Mouse (Mus musculus) neural tube, embryonic 13.5 days (tissue): ENCODE results near the gene Tbx10. TPM values are rescaled to one million over a fixed set of nuclear protein-coding genes. Genes with fewer than 3 reads are reported as not detected.
"Not testable (repeated sequence)": the region's sequence is repeated elsewhere in the genome, so short reads cannot be mapped to it uniquely, and the experiment has no call there.

ENCODE experiments used
- ATAC-seq: fragments of 200-750 bp; cut with Nextera tagmentation; 2 replicates; pipeline ENCODE4 v1.8.0; 2017; ENCODE audit warnings: low read depth, mild to moderate bottlenecking, moderate TSS enrichment, moderate library complexity
- H3K27ac ChIP-seq: fragments of 300-500 bp; sonication (generic); replicated peaks from 2 replicates; pipeline ENCODE4 v1.5.1; 2015; ENCODE audit warnings: moderate library complexity, mild to moderate bottlenecking, inconsistent platforms
- H3K27me3 ChIP-seq: fragments of 300-500 bp; sonication (generic); 2 replicates; pipeline ENCODE4 v1.6.1; 2015; ENCODE audit warnings: mild to moderate bottlenecking, inconsistent platforms
- H3K36me3 ChIP-seq: fragments of 300-500 bp; sonication (generic); 2 replicates; pipeline ENCODE4 v1.6.1; 2015; ENCODE audit warnings: mild to moderate bottlenecking, inconsistent platforms
- H3K4me1 ChIP-seq: fragments of 300-500 bp; sonication (generic); replicated peaks from 2 replicates; pipeline ENCODE4 v1.6.1; 2015; ENCODE audit warnings: inconsistent platforms
- H3K4me2 ChIP-seq: fragments of 300-500 bp; sonication (generic); 2 replicates; pipeline ENCODE4 v1.6.1; 2015; ENCODE audit warnings: inconsistent platforms, mild to moderate bottlenecking, moderate library complexity
- H3K4me3 ChIP-seq: fragments of 300-500 bp; sonication (generic); 2 replicates; pipeline ENCODE4 v1.5.1; 2015; ENCODE audit warnings: mild to moderate bottlenecking, inconsistent platforms
- H3K9ac ChIP-seq: fragments of 300-500 bp; sonication (generic); 2 replicates; pipeline ENCODE4 v1.6.1; 2015; ENCODE audit warnings: moderate library complexity, mild to moderate bottlenecking, inconsistent platforms
- H3K9me3 ChIP-seq: fragments of 300-500 bp; sonication (generic); 2 replicates; pipeline ENCODE4 v1.6.1; 2016; ENCODE audit warnings: inconsistent platforms
- WGBS: fragments of 180-500 bp; shearing (Covaris S2); methylation state at CpG from one replicate; pipeline ENCODE4 v1.1.7; 2015; 5-methylcytosine and 5-hydroxymethylcytosine counted together
- polyA plus RNA-seq: library from polyadenylated mRNA; unstranded; fragments of >200 nt; fragmentation: Nextera tagmentation; extraction: Ambion mirVana; gene quantifications from 2 replicates; pipeline ENCODE4 v1.2.1, GENCODE M21; 2015

The Tbx10 gene
- polyA plus RNA-seq, 1 experiment from 2014 or later = not detected

DNA sequence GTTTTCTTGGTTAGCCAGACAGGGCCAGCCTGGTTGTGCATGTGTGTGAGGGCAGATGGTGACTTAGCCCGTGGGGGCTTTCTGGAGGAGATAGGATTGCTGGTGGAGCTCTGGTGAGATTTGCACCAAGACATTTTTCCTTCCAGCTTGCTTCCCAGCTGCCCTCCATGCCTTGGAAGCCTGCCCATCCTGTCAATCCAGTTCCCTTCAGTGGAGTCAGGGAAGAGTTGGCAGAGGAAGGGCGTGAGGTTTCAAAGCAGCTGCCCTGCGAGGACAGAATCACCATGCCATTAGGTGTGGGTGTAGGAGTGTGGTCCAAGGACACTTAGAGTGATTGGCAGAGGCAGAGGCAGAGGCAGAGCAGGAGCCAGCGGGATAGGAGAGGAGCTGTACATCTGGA, 34.1 kb upstream of the Tbx10 start, which contains the start of gene Aldh3b3:
Gene Aldh3b3 (plus strand): TSS at position 176 of the 400 bp plus-strand sequence.
- Histone ChIP-seq H3K9me3 (no peaks in the 10 kb centered on the region), H3K9ac (no peak within 1 kb of the TSS), H3K4me1 (no peaks in the 10 kb centered on the region), H3K27me3 (no peaks in the 10 kb centered on the region), H3K27ac (no peak within 1 kb of the TSS), H3K36me3 (no peaks in the 10 kb centered on the region), H3K4me2 (no peak within 1 kb of the TSS), H3K4me3 (no peak within 1 kb of the TSS)
- WGBS = 78% methylated on average over 4 of the region's 4 CpGs
- no peak for ATAC-seq

DNA sequence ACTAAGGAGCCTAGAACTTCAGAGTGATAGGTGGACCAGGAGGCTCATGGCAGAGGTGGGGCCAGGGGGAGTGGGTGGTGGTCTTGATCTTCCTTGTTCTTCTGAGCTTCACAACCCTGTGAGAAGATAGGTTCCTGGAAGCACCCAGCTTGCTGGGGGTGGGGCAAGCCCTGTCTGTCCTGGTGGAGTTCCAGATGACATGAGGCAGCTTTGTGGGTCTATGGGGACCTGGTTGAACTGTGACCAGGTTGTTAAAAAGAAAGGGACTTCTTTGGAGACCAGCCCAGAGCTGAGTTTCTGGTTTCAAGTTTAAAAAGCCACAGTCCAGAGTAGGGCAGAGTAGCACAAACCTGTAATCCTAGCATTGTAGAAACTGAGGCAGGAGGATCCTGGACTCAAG, 33.5 kb upstream of the Tbx10 start:
- no peak for ATAC-seq
- no peaks in the 10 kb centered on the region for H3K36me3 ChIP-seq
- no peaks in the 10 kb centered on the region for H3K4me1 ChIP-seq
- no peak overlapping the region for H3K27ac ChIP-seq
- no peaks in the 10 kb centered on the region for H3K27me3 ChIP-seq
- H3K4me2 ChIP-seq = no peak overlapping the region
- H3K9me3 ChIP-seq = no peaks in the 10 kb centered on the region
- H3K9ac ChIP-seq = no peak overlapping the region
- no peak overlapping the region for H3K4me3 ChIP-seq

DNA sequence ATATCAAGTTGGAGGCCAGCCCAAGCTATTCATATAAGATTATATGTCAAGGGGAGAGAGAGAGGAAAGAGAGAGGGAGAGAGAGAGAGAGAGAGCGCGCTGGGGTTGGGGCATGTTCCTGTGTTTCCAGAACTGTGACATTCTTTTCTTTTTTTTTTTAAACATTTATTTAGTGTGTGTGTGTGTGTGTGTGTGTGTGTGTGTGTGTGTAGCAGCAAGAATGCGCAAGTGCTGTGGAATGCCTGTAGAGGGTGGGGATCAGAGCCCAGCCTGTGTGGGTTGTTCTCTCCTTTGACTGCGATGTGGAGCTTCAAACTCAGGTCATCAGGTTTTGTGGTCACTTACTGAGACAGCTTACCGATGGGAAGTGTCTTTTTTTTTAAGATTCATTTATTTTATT, 32.3 kb upstream of the Tbx10 start:
- Histone ChIP-seq H3K27ac (no peak overlapping the region), H3K9ac (no peak overlapping the region), H3K4me2 (no peak overlapping the region), H3K27me3 (no peaks in the 10 kb centered on the region), H3K4me1 (no peaks in the 10 kb centered on the region), H3K9me3 (no peaks in the 10 kb centered on the region), H3K4me3 (no peak overlapping the region), H3K36me3 (no peaks in the 10 kb centered on the region)
- ATAC-seq = no peak
- WGBS = 85% methylated on average over 5 of the region's 5 CpGs

DNA sequence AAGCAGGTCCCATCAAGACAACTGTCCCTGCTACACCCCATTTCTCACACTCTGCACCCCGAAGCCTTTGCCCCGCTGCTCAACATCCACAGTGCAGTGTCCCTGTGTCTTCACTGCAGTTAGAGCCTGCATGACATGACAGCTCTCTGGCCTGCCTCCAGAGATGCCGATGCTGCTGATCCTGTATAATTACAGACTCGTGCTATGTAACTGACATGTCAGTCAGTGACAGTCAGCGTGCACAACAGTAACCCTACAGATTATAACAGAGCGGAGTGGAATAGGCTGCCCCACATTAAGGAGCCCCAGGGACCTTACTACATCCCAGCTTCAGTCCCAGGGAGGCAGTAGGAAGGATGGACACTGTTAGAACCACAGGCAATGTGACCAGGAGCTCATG, 30.7 kb upstream of the Tbx10 start:
- not testable (repeated sequence) for ATAC-seq, H3K36me3 ChIP-seq, H3K4me2 ChIP-seq, H3K27me3 ChIP-seq, H3K4me3 ChIP-seq, H3K27ac ChIP-seq, H3K9ac ChIP-seq, H3K4me1 ChIP-seq, H3K9me3 ChIP-seq
- WGBS = 92% methylated on average over 6 of the region's 6 CpGs

DNA sequence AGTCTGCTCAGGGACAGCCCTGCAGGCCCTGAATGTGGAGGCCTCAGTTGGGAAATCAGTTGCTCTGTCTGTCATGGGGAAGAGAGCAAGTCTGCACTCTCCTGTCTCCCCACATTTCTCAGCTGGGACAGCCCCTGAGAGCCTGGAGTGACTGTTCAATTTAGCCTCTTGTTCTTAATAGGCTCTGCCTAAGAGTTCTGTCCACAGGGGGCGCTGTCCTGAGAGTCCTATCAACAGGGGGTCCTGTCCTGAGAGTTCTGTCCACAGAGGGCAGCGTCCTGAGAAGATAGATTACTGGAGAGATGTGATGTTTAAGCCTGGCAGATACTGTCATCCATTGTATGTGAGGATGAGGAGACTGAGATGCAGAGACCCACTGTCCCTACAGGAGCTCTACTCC, 30.1 kb upstream of the Tbx10 start:
- Histone ChIP-seq H3K4me1 (no peaks in the 10 kb centered on the region), H3K4me3 (no peak overlapping the region), H3K27me3 (no peaks in the 10 kb centered on the region), H3K9me3 (no peaks in the 10 kb centered on the region), H3K27ac (no peak overlapping the region), H3K4me2 (no peak overlapping the region), H3K36me3 (no peaks in the 10 kb centered on the region), H3K9ac (no peak overlapping the region)
- no peak for ATAC-seq
- WGBS = 14% methylated on average over 2 of the region's 2 CpGs

DNA sequence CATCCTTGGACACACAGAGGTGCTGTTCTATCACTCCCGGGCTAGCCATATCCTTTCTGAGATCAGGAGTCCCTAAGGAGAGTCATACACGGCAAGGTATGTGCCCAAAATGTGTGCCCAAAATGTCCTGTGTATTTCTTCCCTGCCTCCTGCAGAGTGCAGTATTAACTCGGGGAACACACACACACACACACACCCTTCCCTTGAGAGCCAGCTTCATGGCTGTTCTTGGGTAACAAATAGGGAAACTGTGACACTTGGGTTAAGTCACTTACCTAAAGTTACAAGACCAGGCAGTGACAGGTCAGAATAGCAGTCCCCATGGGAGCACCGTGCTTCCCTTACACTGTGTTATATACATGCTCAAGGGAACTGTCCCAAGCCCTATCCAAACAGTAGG, 28.5 kb upstream of the Tbx10 start:
- H3K4me2 ChIP-seq = no peak overlapping the region

DNA sequence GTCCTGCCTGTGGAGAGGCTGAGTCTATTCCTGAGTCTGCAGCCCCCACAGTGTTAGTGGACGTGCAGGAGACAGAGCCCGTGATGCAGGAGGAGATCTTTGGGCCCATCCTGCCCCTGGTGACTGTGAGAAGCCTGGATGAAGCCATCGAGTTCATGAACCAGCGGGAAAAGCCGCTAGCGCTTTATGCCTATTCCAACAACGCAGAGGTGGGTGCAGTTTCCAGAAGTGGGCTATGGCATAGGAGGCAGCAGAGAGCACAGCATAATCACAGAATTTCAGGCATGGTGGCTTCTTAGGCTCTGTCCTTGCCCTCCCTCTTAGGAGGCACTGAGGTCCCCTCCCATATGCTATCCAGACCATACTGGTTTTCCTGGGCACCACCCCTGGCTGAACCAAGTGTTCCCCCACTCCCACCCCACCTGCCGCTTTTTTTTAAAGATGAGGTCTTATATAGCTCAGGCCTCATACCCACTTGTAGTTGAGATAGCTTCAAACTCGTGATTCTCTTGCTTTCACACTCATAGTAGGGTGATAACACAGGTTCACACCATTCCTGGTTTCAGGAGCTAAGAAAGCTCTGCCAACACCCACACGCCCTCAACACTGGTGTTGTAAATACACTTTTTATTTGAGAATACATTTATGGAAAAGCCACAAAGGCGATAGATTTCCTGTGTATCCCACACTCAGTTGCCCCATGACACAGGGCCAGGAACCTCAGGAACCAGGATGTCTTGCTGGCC, 26.0 kb upstream of the Tbx10 start:
- H3K9me3 ChIP-seq = no peaks in the 10 kb centered on the region
- no peaks in the 10 kb centered on the region for H3K36me3 ChIP-seq
- H3K4me3 ChIP-seq = no peak overlapping the region
- H3K4me1 ChIP-seq = no peaks in the 10 kb centered on the region
- H3K4me2 ChIP-seq = no peak overlapping the region
- WGBS = 65% methylated on average over 11 of the region's 11 CpGs
- no peak overlapping the region for H3K9ac ChIP-seq
- H3K27me3 ChIP-seq = no peaks in the 10 kb centered on the region
- ATAC-seq = no peak
- no peak overlapping the region for H3K27ac ChIP-seq

More for the DNA sequence above, 28.5 kb upstream of the Tbx10 start:
- ATAC-seq = no peak
- H3K27me3 ChIP-seq = no peaks in the 10 kb centered on the region
- H3K4me1 ChIP-seq = no peaks in the 10 kb centered on the region
- no peak overlapping the region for H3K9ac ChIP-seq
- H3K36me3 ChIP-seq = no peaks in the 10 kb centered on the region
- WGBS = 68% methylated on average over 4 of the region's 4 CpGs
- no peak overlapping the region for H3K27ac ChIP-seq
- no peaks in the 10 kb centered on the region for H3K9me3 ChIP-seq
- no peak overlapping the region for H3K4me3 ChIP-seq

DNA sequence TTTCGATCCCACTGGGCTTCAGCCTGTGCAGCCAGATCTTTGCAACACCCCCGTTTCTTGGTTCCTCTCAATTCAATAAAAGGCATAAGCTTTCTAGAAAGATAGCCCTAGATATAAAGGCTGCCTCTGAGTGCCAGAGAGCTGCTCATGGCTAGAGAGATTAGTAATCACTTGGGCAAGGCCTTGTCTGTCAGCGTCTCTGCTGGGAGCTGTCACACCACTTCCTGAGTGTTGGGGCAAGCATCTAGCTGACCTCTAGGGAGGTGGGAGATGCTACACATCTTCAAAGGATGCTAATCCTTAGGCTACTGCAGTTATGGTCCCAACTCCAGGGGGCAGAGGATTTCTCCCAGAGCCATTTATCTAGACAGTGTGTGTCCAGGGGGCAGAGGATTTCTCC, 25.3 kb upstream of the Tbx10 start:
- no peak overlapping the region for H3K27ac ChIP-seq
- no peak for ATAC-seq
- no peaks in the 10 kb centered on the region for H3K36me3 ChIP-seq
- no peak overlapping the region for H3K4me2 ChIP-seq
- H3K4me1 ChIP-seq = no peaks in the 10 kb centered on the region
- H3K4me3 ChIP-seq = no peak overlapping the region
- H3K9me3 ChIP-seq = no peaks in the 10 kb centered on the region
- no peaks in the 10 kb centered on the region for H3K27me3 ChIP-seq
- 76% methylated on average over 3 of the region's 3 CpGs for WGBS
- no peak overlapping the region for H3K9ac ChIP-seq

DNA sequence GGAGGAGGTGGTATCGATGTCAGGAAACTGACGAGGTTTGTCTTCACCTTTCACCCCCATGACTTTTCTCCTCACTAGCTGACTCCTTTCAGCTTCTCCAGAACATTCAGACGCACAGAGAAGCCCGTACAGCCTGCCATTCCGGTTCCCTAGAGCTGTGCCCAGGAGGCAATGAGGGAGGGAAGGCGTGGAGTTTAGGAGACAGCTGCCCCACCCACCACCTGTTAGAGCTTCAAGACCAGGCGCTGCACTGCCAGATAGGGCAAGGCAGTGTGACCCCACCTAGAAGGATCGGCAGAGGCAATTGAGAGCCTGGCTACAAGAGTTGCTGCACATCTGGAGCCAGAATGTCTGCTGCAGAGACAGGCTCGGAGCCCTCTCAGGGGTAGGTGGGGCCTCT, 20.3 kb upstream of the Tbx10 start, which contains the start of gene Aldh3b2:
Gene Aldh3b2 (plus strand): TSS at position 100 of the 400 bp plus-strand sequence.
- WGBS = 44% methylated on average over 9 of the region's 9 CpGs
- no peak for ATAC-seq
- no peak within 1 kb of the TSS for H3K9ac ChIP-seq
- no peak within 1 kb of the TSS for H3K27ac ChIP-seq
- no peak within 1 kb of the TSS for H3K4me3 ChIP-seq
- H3K36me3 ChIP-seq = no peaks in the 10 kb centered on the region
- no peaks in the 10 kb centered on the region for H3K9me3 ChIP-seq
- H3K4me2 ChIP-seq = no peak within 1 kb of the TSS
- H3K27me3 ChIP-seq = no peaks in the 10 kb centered on the region
- no peaks in the 10 kb centered on the region for H3K4me1 ChIP-seq

DNA sequence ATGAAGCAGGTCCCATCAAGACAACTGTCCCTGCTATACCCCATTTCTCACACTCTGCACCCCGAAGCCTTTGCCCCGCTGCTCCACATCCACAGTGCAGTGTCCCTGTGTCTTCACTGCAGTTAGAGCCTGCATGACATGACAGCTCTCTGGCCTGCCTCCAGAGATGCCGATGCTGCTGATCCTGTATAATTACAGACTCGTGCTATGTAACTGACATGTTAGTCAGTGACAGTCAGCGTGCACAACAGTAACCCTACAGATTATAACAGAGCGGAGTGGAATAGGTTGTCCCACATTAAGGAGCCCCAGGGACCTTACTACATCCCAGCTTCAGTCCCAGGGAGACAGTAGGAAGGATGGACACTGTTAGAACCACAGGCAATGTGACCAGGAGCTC, 17.9 kb upstream of the Tbx10 start:
- ATAC-seq, H3K4me1 ChIP-seq, H3K9me3 ChIP-seq, H3K4me2 ChIP-seq, H3K4me3 ChIP-seq, H3K36me3 ChIP-seq, H3K27ac ChIP-seq, H3K9ac ChIP-seq, H3K27me3 ChIP-seq: not testable (repeated sequence)
- 81% methylated on average over 6 of the region's 6 CpGs for whole genome bisulfite sequencing

DNA sequence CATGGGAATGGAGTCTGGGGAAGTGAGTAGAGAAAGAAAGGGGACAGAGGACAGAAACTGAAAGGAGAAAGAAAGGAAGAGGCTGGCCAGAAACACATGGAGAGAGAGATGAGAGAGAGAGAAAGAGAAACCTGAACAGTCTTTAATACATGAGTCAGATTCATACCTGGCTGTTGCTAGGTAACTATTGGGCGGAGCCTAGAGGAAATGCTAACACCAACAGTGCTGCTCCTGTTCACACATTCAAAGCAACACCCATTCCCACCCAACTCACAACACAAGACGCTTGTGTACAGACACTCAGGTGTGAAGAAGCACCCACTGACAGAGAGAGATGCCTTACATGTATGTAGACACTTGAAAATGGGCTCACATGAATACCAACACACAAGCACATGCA, 16.7 kb upstream of the Tbx10 start:
- no peak overlapping the region for H3K4me2 ChIP-seq
- no peak overlapping the region for H3K27ac ChIP-seq
- H3K4me1 ChIP-seq = no peaks in the 10 kb centered on the region
- no peak for ATAC-seq
- H3K36me3 ChIP-seq = no peaks in the 10 kb centered on the region
- H3K4me3 ChIP-seq = no peak overlapping the region
- no peaks in the 10 kb centered on the region for H3K9me3 ChIP-seq
- H3K9ac ChIP-seq = no peak overlapping the region
- WGBS = 72% methylated on average over 2 of the region's 2 CpGs
- H3K27me3 ChIP-seq = no peaks in the 10 kb centered on the region

DNA sequence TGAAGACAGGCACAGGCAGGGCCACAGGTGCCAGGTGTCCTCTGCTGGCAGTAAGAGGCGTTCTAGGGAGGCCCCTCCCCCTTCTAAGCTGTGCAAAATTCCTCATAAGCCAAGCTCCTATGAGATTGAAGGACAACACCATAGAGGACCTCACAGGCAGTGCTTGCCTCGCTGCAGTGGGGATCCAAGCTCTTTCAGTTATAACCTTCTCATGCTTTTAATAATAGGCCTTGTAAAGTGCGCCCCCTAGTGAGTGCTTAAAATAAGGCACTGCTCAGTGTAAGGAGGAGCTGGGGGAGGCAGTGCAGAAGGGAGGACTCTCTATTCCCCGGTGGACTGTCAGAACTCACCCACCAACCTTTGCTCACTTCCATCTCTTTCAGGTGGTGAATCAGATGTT, 12.2 kb upstream of the Tbx10 start:
- 22% methylated on average over 4 of the region's 4 CpGs for WGBS
- H3K27ac ChIP-seq = no peak overlapping the region
- H3K4me3 ChIP-seq = no peak overlapping the region
- H3K27me3 ChIP-seq = no peaks in the 10 kb centered on the region
- peaks cover 21% of the 10 kb centered on the region for H3K4me1 ChIP-seq
- no peaks in the 10 kb centered on the region for H3K9me3 ChIP-seq
- no peak overlapping the region for H3K4me2 ChIP-seq
- peak; percentile 64 for ATAC-seq
- H3K9ac ChIP-seq = no peak overlapping the region
- H3K36me3 ChIP-seq = no peaks in the 10 kb centered on the region

DNA sequence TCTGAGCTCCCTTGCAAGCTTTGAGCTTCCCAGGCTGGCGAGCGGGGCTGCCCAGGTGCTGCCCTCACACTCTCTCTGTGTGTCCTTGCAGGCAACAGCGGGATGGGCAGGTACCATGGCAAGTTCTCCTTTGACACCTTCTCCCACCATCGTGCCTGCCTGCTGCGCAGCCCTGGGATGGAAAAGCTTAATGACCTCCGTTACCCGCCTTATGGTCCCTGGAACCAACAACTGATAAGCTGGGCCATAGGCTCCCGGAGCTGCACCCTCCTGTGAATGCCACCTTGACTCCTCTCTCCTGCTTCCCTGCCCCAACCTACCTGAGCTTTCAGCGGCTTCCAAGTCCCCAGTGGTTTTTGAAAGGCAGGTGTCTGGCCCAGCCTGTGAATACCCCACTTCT, 11.6 kb upstream of the Tbx10 start:
- ATAC-seq = no peak
- Histone ChIP-seq H3K9ac (no peak overlapping the region), H3K4me2 (no peak overlapping the region), H3K36me3 (no peaks in the 10 kb centered on the region), H3K4me3 (no peak overlapping the region), H3K27me3 (no peaks in the 10 kb centered on the region), H3K4me1 (peaks cover 26% of the 10 kb centered on the region), H3K9me3 (no peaks in the 10 kb centered on the region), H3K27ac (no peak overlapping the region)
- 80% methylated on average over 9 of the region's 9 CpGs for WGBS
